Mouse (Mus musculus): Measurements from ENCODE around the gene Itprip.

Gene Itprip

DNA sequence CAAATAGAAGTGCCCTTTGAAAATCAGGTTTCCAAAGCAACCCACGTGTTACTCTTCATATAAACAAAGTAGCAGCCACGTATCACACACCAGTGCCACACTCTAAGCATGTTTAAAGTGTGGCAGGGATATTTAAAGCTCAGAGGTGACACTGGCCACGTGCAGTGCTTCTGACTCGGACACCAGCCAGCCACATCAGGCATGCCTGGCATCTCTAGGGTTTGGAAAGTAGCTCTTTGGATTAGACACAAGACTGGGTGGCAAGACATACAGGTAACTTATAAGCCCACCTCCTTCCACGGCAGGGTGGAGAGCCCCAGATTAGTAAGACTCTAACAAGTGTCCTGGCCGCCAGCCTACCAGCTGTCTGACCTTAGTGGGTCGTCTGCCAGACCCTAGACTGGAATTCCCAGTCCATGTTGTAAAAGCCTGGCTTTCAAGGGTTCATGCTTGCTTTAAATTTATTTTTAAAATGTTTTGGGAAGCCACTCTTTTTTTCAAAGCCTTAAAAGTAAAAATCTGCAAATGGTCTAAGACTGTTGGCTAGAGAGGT, 33.8 kb downstream of the Itprip start:
- DNase-seq (ENCODE audit: low spot score), result no peak

DNA sequence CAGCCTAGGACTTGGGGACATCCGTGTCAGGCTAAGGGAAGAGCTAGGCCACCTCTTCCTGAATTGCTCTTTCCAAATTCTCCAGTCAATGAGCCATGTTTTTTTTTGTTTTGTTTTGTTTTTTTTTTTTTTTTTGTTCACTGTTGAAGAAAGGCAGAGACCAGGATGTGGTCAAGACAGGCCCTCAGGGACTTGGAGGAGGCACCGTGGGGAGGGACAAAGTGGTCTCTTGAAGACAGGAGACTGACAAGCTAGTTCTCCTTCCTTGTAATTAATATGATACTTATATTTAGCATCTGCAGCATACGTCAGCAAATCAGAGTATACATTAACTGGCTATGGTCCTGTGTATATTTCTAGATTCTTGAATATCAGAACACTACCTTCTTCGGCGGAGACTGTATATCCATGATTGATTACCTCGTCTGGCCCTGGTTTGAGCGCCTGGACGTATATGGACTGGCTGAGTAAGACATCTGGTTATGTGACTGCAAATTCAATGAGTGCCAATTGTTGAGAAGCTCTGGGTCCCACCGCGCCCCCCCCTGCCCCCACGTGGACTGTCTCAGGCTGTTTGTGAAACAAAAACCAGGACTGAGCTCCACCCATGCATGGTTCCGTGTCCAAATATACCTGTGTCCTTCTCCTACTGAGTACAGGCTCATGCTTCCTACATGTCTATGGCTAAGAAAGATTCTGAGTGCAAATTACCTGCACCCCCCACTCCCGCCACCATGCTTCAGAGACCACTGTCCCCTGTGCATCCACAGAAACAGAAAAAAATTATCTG, 34.6 kb downstream of the Itprip start:
- DNase-seq (ENCODE audit: low spot score), result no peak

- DNase-seq (ENCODE audit: low spot score), result no peak
These were observed 36.2 kb downstream of the Itprip start for GRCm38 (mm10) chr19:47882882-47883254.

GRCm38 (mm10) chr19:47882151-47882881, 36.8 kb downstream of the Itprip start:
- DNase-seq (ENCODE audit: low spot score), result peak; percentile 88

DNA sequence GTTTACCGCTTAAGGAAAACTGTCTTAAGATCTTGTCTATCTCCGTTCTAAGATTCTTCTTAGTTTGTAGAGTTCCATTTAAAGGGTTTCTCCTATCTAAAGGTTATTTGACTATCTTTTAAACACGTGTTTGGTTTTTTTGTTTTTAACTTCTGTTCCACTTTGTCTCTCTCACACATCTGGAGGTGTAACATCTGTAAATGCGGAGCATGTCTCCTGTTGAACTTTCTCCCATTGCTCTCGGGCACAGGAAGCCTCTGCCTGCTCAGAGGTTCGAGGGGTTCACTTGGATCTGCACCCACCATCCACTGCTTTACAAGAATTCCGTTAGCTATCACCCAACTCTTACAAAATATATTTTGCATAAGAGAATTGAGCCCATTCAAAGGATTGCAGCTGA, 37.6 kb downstream of the Itprip start:
- DNase-seq (ENCODE audit: low spot score), result no peak

DNA sequence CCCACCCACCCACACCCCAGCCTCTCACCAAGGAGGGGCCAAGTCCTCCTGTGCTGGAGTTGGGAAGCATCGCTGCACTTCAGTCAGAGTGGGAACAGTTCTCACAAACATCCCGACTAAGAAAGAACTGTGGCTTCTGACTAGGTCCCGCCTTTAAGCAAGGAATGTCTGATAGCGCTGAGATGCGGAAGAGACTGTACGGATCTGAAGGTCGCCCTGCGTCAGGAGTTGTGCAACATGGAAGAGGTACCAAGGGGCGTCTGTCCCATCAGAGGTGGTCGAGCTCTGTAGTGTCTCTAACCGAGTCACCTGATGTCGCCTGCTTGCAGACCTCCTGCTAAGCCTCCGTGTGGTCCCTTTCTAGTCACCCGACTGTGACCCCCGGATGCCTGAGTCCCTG, 42.8 kb downstream of the Itprip start:
- DNase-seq (ENCODE audit: low spot score), result no peak

DNA sequence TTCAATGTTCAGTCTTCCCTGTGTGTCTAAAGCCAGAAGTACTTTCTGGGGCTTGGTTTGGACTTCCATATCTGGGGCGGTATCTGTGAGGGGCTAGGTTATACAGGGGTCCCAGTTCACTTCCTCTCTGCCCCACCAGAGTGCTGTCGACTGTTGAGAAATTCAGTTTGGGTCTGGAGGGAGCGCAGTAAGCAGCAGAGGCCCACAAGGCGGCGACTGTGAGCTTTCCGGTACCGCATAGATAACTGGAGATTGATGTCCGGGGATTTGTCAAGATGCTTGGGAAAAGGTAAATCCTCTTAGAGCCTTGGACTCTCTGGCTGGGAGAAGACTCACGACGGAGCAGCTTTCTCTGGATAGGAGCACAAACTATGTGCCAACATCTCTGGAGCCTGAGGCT, 47.6 kb downstream of the Itprip start:
- peak; percentile 61 for DNase-seq (ENCODE audit: low spot score)

- no peak for DNase-seq (ENCODE audit: low spot score)
These were observed 48.9 kb downstream of the Itprip start for GRCm38 (mm10) chr19:47870102-47870666.

GRCm38 (mm10) chr19:47869516-47869915, 49.6 kb downstream of the Itprip start:
- DNase-seq (ENCODE audit: low spot score), result no peak

DNA sequence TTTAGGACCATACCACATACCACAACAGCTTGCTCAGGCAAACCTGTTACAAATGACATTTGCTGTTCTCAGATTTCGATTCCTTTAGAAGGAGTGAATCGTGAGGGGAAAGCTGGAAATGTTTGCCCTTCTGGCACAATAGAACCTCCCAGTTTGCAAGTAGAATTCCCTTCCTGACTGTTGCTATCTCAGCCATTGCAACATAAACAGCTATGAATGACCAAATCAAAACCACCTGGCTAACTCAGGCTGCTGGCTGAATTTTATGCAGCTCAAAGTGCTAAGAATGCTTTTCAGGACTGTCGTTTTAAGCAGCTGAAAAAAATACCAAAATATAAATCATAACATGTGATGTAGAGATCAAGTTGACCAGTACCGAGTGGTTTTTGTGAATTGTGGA, 50.1 kb downstream of the Itprip start:
- no peak for DNase-seq (ENCODE audit: low spot score)

DNA sequence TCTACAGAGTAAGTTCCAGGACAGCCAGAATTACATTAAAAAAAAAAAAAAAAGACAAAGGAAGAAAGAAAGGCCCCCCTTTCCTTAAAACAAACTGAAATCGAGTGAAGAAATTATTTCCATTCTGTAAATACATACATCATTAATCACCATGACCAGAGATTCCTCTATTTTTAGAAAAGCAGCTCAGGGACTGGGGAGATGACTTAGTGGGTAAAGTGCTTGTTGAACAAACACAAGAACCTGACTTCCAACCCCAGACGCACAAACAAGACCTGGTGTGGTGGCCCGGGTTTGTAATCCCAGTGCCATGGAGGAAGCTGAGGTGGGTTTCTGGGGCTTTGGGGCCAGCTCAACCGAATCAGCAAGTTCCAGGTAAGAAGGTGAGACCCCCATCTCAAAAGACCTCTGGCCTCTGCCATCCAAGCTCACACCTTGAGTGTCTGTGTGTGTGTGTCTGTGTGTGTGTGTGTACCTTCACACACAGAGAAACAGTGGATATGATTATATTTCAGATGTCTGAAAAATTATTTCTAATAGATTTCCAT, 51.4 kb downstream of the Itprip start:
- no peak for DNase-seq (ENCODE audit: low spot score)

- DNase-seq (ENCODE audit: low spot score), result peak; percentile 98
These were observed 53.6 kb downstream of the Itprip start, which contains the start of gene Gsto2 for GRCm38 (mm10) chr19:47865353-47865947. Gene Gsto2 (plus strand): TSS chr19:47865534.

DNA sequence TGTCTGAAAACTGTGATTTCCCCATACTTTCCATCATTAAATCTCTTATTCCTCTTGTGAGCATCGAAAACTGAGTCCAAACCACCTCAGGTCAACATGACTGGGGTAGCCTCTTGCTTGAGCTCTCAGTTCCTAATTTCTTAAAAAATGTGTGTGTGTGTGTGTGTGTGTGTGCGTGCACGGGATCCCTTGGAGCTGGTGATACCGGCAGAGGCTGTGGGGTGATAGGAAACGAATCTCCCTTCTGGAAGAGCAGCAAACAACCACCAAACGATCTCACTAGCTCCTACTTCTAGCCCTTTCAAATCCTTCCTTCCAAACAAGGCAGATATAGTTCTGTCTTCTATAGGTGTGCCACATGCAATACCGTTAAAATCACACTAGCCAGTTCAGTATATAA, 54.4 kb downstream of the Itprip start:
- peak; percentile 2 for DNase-seq (ENCODE audit: low spot score)

- peak; percentile 1 for DNase-seq (ENCODE audit: low spot score)
These were observed 55.0 kb downstream of the Itprip start for GRCm38 (mm10) chr19:47864051-47864450.

GRCm38 (mm10) chr19:47862581-47862980, 56.5 kb downstream of the Itprip start:
- DNase-seq (ENCODE audit: low spot score), result no peak

- DNase-seq (ENCODE audit: low spot score), result no peak
These were observed 59.9 kb downstream of the Itprip start for GRCm38 (mm10) chr19:47859180-47859579.

- DNase-seq (ENCODE audit: low spot score), result no peak
These were observed 60.8 kb downstream of the Itprip start for GRCm38 (mm10) chr19:47857957-47858942.

DNA sequence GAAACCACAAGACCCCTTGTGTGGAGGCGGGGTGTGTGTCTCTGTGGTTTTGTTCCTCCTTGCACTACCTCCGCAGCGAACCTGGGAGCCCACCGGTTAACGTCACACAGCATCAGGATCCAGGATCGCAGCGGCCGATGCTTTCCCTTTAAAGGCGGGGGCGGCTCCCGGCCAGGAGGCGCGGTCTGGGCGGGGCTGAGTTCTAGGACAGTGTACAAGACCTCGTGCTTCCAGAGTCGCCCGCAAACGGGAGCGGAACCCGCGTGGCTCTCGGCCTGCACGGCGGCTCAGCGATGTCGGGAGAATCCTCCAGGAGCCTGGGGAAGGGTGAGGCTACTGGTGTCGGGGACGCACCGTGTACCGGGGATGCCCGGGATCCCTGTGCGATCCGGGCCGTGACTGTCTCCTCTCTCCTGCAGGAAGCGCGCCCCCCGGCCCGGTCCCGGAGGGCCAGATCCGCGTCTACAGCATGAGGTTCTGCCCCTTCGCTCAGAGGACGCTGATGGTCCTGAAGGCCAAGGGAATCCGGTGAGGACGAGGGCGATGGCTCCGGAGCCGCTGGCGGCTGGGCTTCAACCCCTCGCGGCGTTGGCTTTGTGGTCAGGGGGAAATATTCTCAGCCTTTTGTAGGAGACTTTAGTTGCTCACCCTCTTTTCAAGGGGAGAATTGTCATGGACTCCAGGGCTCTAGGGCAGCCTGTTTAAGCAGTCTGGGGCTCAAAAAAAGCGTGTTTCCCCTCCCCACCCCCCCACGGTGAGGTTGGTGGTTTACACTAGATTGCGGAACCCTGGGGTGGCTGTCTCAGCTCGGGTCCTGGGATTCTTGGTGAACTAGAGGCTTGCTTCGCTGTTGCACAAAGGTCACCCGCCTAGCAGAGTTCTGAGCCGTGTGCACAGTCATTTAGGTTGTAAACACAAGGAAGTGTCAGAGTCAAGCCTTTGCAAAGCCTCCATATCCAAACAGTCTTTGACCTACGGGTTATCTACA, 64.0 kb downstream of the Itprip start, which contains the start of gene Gsto1:
TSS of gene Gsto1 (plus strand) at position 175 of the 988 bp plus-strand sequence.
- DNase-seq (ENCODE audit: low spot score), result peak; percentile 93

All from embryo, embryonic 10 days (tissue).